Comparison of ENCODE assay signal across 12 mouse cellular contexts in the genomic region with DNA sequence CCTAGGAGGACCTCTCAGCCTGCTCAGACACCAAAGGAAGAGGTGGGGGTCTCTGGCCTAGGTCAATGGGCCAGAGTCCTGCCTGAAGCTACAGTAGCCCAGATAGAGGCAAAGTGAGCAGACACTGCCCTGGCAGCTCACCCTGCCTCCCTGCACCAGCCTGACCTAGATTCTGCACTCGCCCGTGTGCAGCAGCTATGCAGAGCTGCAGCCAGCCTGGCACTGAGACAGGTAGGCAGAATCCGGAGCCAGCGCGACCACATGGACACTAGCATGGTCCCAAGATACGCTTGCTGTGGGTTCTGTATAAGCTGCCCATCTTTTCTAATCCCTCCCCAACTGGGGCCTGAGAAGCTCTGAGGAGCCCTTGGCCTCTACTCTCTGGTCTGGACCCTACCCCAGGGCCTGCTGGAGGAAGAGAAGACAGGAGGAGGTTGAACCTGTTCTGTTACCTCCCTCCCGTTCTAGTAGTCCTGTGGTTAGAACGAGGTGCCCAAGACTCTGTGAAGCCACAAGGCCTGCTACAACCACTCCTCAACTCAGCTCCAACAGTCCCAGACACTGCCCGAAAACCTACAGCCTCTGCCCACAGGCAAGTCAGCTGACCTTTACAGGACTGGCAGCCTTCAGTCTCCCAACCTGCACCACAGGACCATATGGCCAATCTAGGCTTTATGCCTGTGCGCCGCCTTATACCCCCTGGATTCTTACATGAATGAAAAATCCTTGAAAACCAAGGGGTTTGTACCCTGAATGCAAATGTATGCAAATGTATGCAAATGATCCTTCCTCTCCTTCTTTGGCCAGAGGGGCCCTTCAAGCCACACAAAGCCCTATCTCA. TPM values are rescaled to one million over a fixed set of nuclear protein-coding genes. Genes with fewer than 3 reads are reported as not detected.
DNase-seq lines count a peak whose midpoint lies in the region; ATAC-seq lines count a peak whose summit lies in the region.
"Had no signal": no experiment of that assay in that cellular context is flagged by ENCODE, and none has a peak within 500 bp of the region (broad histone marks: within the 10 kb centered on the region; RNA-seq: fewer than 3 reads in every experiment).

No protein-coding gene starts in this region.

- H3K9ac ChIP-seq in forebrain, embryonic 15.5 days (replicated peaks): no peak overlapping the region
- H3K9ac ChIP-seq in midbrain, embryonic 11.5 days (ENCODE audit: low read length): no peak overlapping the region
- H3K9ac ChIP-seq in kidney, embryonic 16.5 days (replicated peaks; ENCODE audit: low read length): no peak overlapping the region
- H3K9ac ChIP-seq: liver, embryonic 15.5 days had no signal

- H3K4me1 ChIP-seq in forebrain, embryonic 15.5 days: peaks cover 35% of the 10 kb centered on the region
- peaks cover 7% of the 10 kb centered on the region for H3K4me1 ChIP-seq in midbrain, embryonic 11.5 days (ENCODE audit: control insufficient read depth, insufficient read depth, low read length)
- H3K4me1 ChIP-seq in embryonic facial prominence, embryonic 10.5 days: peaks cover 11% of the 10 kb centered on the region
- H3K4me1 ChIP-seq in kidney, embryonic 16.5 days (ENCODE audit: insufficient read depth, low read length): peaks cover 4% of the 10 kb centered on the region; the same call in 1 of the 2 replicates
- H3K4me1 ChIP-seq: liver, embryonic 15.5 days had no signal

- peak; percentile 77 for ATAC-seq in cerebellum, adult (ENCODE audit: insufficient number of reproducible peaks, low FRiP score, low TSS enrichment)
- ATAC-seq in forebrain, embryonic 15.5 days (replicated peaks): peak; percentile 74
- 0 out of 2 replicates have a peak, but pooled peaks have one; percentile 22 for ATAC-seq in midbrain, embryonic 11.5 days (ENCODE audit: low FRiP score)
- no peak for ATAC-seq in kidney, embryonic 16.5 days (ENCODE audit: low FRiP score, low TSS enrichment)
- ATAC-seq: intestine, embryonic 16.5 days had no signal

- no peaks in the 10 kb centered on the region for H3K9me3 ChIP-seq in forebrain, embryonic 15.5 days
- no peaks in the 10 kb centered on the region for H3K9me3 ChIP-seq in midbrain, embryonic 11.5 days (ENCODE audit: control insufficient read depth, low read length)
- H3K9me3 ChIP-seq in embryonic facial prominence, embryonic 10.5 days: no peaks in the 10 kb centered on the region
- no peaks in the 10 kb centered on the region for H3K9me3 ChIP-seq in kidney, embryonic 16.5 days (ENCODE audit: low read length)
- H3K9me3 ChIP-seq: liver, embryonic 15.5 days had no signal

- peak; percentile 80 for DNase-seq in cerebellum, adult 8-10 months
- DNase-seq in midbrain, embryonic 11.5 days (ENCODE audit: low spot score, missing footprints): no peak
- DNase-seq in embryonic facial prominence, embryonic 10.5 days (ENCODE audit: low spot score): no peak
- DNase-seq in Muller cell, postnatal 12 days (ENCODE audit: inconsistent ontology term): no peak
- no peak for DNase-seq in gastrocnemius, postnatal 25 days
- DNase-seq: adrenal gland, postnatal 14 days had no signal

- peak overlapping the region; percentile 57 for H3K27ac ChIP-seq in forebrain, embryonic 15.5 days (replicated peaks)
- H3K27ac ChIP-seq in midbrain, embryonic 11.5 days (ENCODE audit: low read depth, low read length): no peak overlapping the region
- H3K27ac ChIP-seq in embryonic facial prominence, embryonic 10.5 days (replicated peaks): no peak overlapping the region
- H3K27ac ChIP-seq in kidney, embryonic 16.5 days (ENCODE audit: low read length): no peak overlapping the region
- H3K27ac ChIP-seq: liver, embryonic 15.5 days had no signal

- no peaks in the 10 kb centered on the region for H3K27me3 ChIP-seq in forebrain, embryonic 15.5 days
- no peaks in the 10 kb centered on the region for H3K27me3 ChIP-seq in midbrain, embryonic 11.5 days (ENCODE audit: control insufficient read depth, insufficient read depth, low read length)
- H3K27me3 ChIP-seq in embryonic facial prominence, embryonic 10.5 days (replicated peaks; ENCODE audit: low read depth, poor library complexity, severe bottlenecking): peaks cover 7% of the 10 kb centered on the region; the same call in 1 of the 2 replicates
- H3K27me3 ChIP-seq in kidney, embryonic 16.5 days (ENCODE audit: insufficient read depth, low read length): no peaks in the 10 kb centered on the region

- H3K4me2 ChIP-seq in forebrain, embryonic 15.5 days (replicated peaks): no peak overlapping the region
- no peak overlapping the region for H3K4me2 ChIP-seq in midbrain, embryonic 11.5 days
- no peak overlapping the region for H3K4me2 ChIP-seq in kidney, embryonic 16.5 days (replicated peaks; ENCODE audit: low read depth, low read length)
- H3K4me2 ChIP-seq: liver, embryonic 15.5 days had no signal

- no peak overlapping the region for H3K4me3 ChIP-seq in forebrain, embryonic 15.5 days
- no peak overlapping the region for H3K4me3 ChIP-seq in midbrain, embryonic 11.5 days (ENCODE audit: low read depth, low read length)
- no peak overlapping the region for H3K4me3 ChIP-seq in embryonic facial prominence, embryonic 10.5 days
- H3K4me3 ChIP-seq in kidney, embryonic 16.5 days (ENCODE audit: low read length): no peak overlapping the region
- H3K4me3 ChIP-seq: liver, embryonic 15.5 days had no signal

- 47% methylated on average over 11 of the region's 11 CpGs for WGBS in forebrain, embryonic 15.5 days
- 86% methylated on average over 11 of the region's 11 CpGs for WGBS in midbrain, embryonic 11.5 days
- WGBS in embryonic facial prominence, embryonic 10.5 days: 85% methylated on average over 11 of the region's 11 CpGs
- 84% methylated on average over 11 of the region's 11 CpGs for WGBS in kidney, embryonic 16.5 days

- H3K36me3 ChIP-seq in forebrain, embryonic 15.5 days: no peaks in the 10 kb centered on the region
- no peaks in the 10 kb centered on the region for H3K36me3 ChIP-seq in midbrain, embryonic 11.5 days (ENCODE audit: control insufficient read depth, insufficient read depth, low read length)
- H3K36me3 ChIP-seq in embryonic facial prominence, embryonic 10.5 days (replicated peaks): no peaks in the 10 kb centered on the region
- H3K36me3 ChIP-seq in kidney, embryonic 16.5 days (ENCODE audit: insufficient read depth, low read length): no peaks in the 10 kb centered on the region
- H3K36me3 ChIP-seq: liver, embryonic 15.5 days had no signal

RNA-seq across cellular contexts. Expression of gene Plch2, which starts 32.2 kb away (rescaled TPM):
- 10.0 and 12.7 TPM in 2 replicates for polyA plus RNA-seq in forebrain, embryonic 15.5 days (2015; fragmentation: Nextera tagmentation; extraction: Ambion mirVana)
- polyA plus RNA-seq in midbrain, embryonic 11.5 days (2014; fragmentation: Nextera tagmentation; extraction: Ambion mirVana): 0.81 and 0.85 TPM in 2 replicates
- polyA plus RNA-seq in embryonic facial prominence, embryonic 10.5 days (2016; fragmentation: Nextera tagmentation; extraction: Ambion mirVana): 2.0 and 3.5 TPM in 2 replicates
- 3.6 and 3.8 TPM in 2 replicates for polyA plus RNA-seq in kidney, embryonic 16.5 days (2015; fragmentation: Nextera tagmentation; extraction: Ambion mirVana)
- total RNA-seq in gastrocnemius, postnatal 25 days (2021): under 1 TPM; 0.05 to 0.21 TPM
- total RNA-seq: common myeloid progenitor, adult 5-6 weeks had no signal
- polyA plus RNA-seq: liver, embryonic 15.5 days had no signal

RNA-seq across cellular contexts. Expression of gene Pex10, which starts 42.4 kb away (rescaled TPM):
- 22.0 and 23.5 TPM in 2 replicates for polyA plus RNA-seq in forebrain, embryonic 15.5 days (2015; fragmentation: Nextera tagmentation; extraction: Ambion mirVana)
- 8.2 and 9.7 TPM in 2 replicates for polyA plus RNA-seq in midbrain, embryonic 11.5 days (2014; fragmentation: Nextera tagmentation; extraction: Ambion mirVana)
- 19.0 and 22.2 TPM in 2 replicates for polyA plus RNA-seq in embryonic facial prominence, embryonic 10.5 days (2016; fragmentation: Nextera tagmentation; extraction: Ambion mirVana)
- 26.3 and 27.3 TPM in 2 replicates for polyA plus RNA-seq in kidney, embryonic 16.5 days (2015; fragmentation: Nextera tagmentation; extraction: Ambion mirVana)
- 10 to 100 TPM; 11.3 to 14.6 TPM for total RNA-seq in gastrocnemius, postnatal 25 days (2021)
